Mouse (Mus musculus): ENCODE measurements around the gene Muc1. TPM values are rescaled to one million over a fixed set of nuclear protein-coding genes. Genes with fewer than 3 reads are reported as not detected.

The Muc1 gene
- total and polyA plus RNA-seq, 3 experiments, result 0.09 to 0.60 (median 0.38) TPM

DNA sequence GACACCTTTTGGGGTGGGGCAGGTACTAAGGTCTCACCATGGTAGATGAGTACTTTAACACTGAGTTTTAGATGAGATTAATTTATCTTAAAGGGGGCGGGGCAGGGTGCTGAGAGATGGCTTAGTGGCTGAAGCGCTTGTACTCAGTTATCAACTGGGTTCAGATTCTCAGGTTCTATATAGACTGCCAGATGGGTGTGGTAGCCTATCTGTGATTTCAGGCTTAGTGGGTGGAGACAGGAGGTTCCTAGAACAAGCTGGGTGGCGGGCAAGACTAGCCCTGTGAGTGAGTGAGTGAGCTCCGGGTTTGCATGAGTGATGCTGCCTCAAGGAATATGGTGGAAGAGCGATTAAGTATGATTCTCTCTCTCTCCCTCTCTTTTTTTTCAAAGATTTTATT is 26.1 kb downstream of the Muc1 start:
- H3K4me2 ChIP-seq (ENCODE audit: insufficient read depth, low read depth, poor library complexity, severe bottlenecking), result no peak overlapping the region
- in situ Hi-C loops (cut with MboI; ENCODE audit: low pct_ligation_motif_present, low pct_unique_long_range_greater_than_20kb, low sequenced_read_pairs), result no loop called here
- H3K79me2 ChIP-seq (replicated peaks; ENCODE audit: control insufficient read depth, extremely low read depth, insufficient read depth, poor library complexity, severe bottlenecking), result no peaks in the 10 kb centered on the region
- no peaks in the 10 kb centered on the region for H3K36me3 ChIP-seq (replicated peaks in 1 of 2; ENCODE audit: control insufficient read depth in 1 of 2, insufficient read depth in 1 of 2, low read length in 1 of 2)
- H3K4me1 ChIP-seq (ENCODE audit: control insufficient read depth in 1 of 2, insufficient read depth in 2 of 2), result peaks cover 15 to 34% of the 10 kb centered on the region in 2 experiments
- TF ChIP-seq TBP (conservative IDR thresholded peaks at IDR 0.05; ENCODE audit: low read depth, low read length), result no peak
- TF ChIP-seq CHD2 (IDR thresholded peaks at IDR 0.05; ENCODE audit: low read length), result no peak
- TF ChIP-seq JUND (conservative IDR thresholded peaks at IDR 0.05; ENCODE audit: low read depth, low read length), result no peak
- TF ChIP-seq ETS1 (conservative IDR thresholded peaks at IDR 0.05; ENCODE audit: low read depth, low read length), result no peak
- no peak for TF ChIP-seq POLR2A (IDR thresholded peaks at IDR 0.05; ENCODE audit: low read depth, low read length)
- no peak for TF ChIP-seq IRF4 (IDR thresholded peaks at IDR 0.05; ENCODE audit: low read depth, low read length)
- TF ChIP-seq NRF1 (IDR thresholded peaks at IDR 0.05; ENCODE audit: low read depth, low read length), result no peak
- no peak for TF ChIP-seq HCFC1 (IDR thresholded peaks at IDR 0.05; ENCODE audit: low read depth, low read length)
- no peak for TF ChIP-seq RAD21 (IDR thresholded peaks at IDR 0.05; ENCODE audit: low read depth, low read length)
- TF ChIP-seq USF2 (conservative IDR thresholded peaks at IDR 0.05; ENCODE audit: low read depth, low read length), result no peak
- no peak for TF ChIP-seq ZNF384 (IDR thresholded peaks at IDR 0.05; ENCODE audit: low read depth, low read length)
- no peak for TF ChIP-seq USF1 (IDR thresholded peaks at IDR 0.05; ENCODE audit: low read depth, low read length)
- no peak for TF ChIP-seq MXI1 (IDR thresholded peaks at IDR 0.05; ENCODE audit: low read depth, low read length)
- peaks cover 5% of the 10 kb centered on the region for H3K9me3 ChIP-seq (replicated peaks; ENCODE audit: low read length)
- no peak overlapping the region for H3K4me3 ChIP-seq (replicated peaks in 1 of 3; ENCODE audit: low read depth in 2 of 3, low read length in 2 of 3, poor library complexity in 1 of 3)
- no peak overlapping the region for H3K27ac ChIP-seq (ENCODE audit: insufficient read depth, low read depth)
- no peak for DNase-seq (ENCODE audit: extremely low read depth)
- peaks cover 2% of the 10 kb centered on the region for H3K27me3 ChIP-seq (replicated peaks)
- H3K9ac ChIP-seq (ENCODE audit: insufficient read depth, low read depth), result no peak overlapping the region
- dilution Hi-C loops (cut with MboI; ENCODE audit: extremely low pct_ligation_motif_present, extremely low pct_unique_long_range_greater_than_20kb, low sequenced_read_pairs), result no loop called here

DNA sequence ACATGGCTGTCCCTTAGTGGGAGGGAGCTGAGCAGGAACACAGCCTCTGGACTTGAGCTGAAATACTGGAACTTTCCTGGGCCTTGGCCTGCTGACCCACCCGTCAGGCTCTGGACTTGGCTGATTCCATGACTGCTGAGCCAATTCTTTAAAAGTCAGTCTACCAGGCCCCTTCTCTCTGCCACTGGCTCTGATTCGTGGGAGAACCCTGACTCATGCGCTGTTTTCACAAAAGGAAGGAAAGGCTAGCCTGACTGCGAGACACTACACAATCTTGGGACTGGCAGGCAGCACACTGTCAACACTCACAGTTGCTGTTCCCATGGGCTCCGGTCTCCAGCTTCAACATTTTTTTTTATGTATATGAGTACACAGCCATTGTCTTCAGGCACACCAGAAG is 27.3 kb downstream of the Muc1 start:
- Histone ChIP-seq H3K4me3 (replicated peaks in 1 of 3; ENCODE audit: low read depth in 2 of 3, low read length in 2 of 3, poor library complexity in 1 of 3) (no peak overlapping the region), H3K27ac (ENCODE audit: insufficient read depth, low read depth) (no peak overlapping the region), H3K27me3 (replicated peaks) (peaks cover 2% of the 10 kb centered on the region)

DNA sequence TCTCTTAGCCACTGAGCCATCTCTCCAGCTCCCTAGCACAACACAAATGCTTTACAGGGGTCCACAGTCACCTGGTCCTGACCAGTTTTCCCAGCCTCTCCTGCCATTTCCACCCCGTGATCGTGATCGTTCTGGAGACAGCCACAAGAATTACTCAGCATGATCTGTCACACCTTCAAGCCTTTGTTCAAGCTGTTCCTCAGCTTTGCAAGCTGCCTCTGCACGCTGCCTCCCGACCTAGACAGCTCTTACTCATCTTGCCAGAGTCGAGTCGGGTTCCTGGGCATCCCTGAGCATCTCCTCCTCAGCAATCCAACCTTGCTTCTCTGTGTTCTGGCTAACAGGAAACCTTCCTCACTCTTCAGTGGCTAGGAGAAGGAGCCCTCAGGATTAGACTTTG is 30.2 kb downstream of the Muc1 start, which contains the start of gene Dpm3:
Gene Dpm3 (plus strand): TSS at position 283 of the 400 bp plus-strand sequence.
- peaks cover 2% of the 10 kb centered on the region for H3K9me3 ChIP-seq (replicated peaks; ENCODE audit: low read length)
- TF ChIP-seq E2F4 (IDR thresholded peaks at IDR 0.05; ENCODE audit: insufficient replicate concordance, low read depth, low read length), result no peak
- TF ChIP-seq MYC (IDR thresholded peaks at IDR 0.05; ENCODE audit: low read depth, low read length), result no peak
- TF ChIP-seq JUN (IDR thresholded peaks at IDR 0.05; ENCODE audit: insufficient read depth, low read depth, low read length), result no peak
- no peak for TF ChIP-seq POLR2AphosphoS2 (IDR thresholded peaks at IDR 0.05; ENCODE audit: low read depth, low read length)
- no peak for TF ChIP-seq CTCF (conservative IDR thresholded peaks at IDR 0.05 in 1 of 2, IDR thresholded peaks at IDR 0.05 in 1 of 2; ENCODE audit: low read depth in 2 of 2, low read length in 2 of 2)
- TF ChIP-seq MXI1 (IDR thresholded peaks at IDR 0.05; ENCODE audit: low read depth, low read length), result no peak
- no peak for TF ChIP-seq NRF1 (IDR thresholded peaks at IDR 0.05; ENCODE audit: low read depth, low read length)
- no peak for TF ChIP-seq ZC3H11A (IDR thresholded peaks at IDR 0.05; ENCODE audit: low read depth, low read length)
- TF ChIP-seq RAD21 (IDR thresholded peaks at IDR 0.05; ENCODE audit: low read depth, low read length), result no peak
- no peak for TF ChIP-seq POLR2A (IDR thresholded peaks at IDR 0.05; ENCODE audit: low read depth, low read length)
- TF ChIP-seq MEF2A (IDR thresholded peaks at IDR 0.05; ENCODE audit: borderline replicate concordance, low read depth, low read length), result no peak
- TF ChIP-seq KAT2A (IDR thresholded peaks at IDR 0.05; ENCODE audit: insufficient replicate concordance, low read length), result no peak
- no peak for TF ChIP-seq ZNF384 (IDR thresholded peaks at IDR 0.05; ENCODE audit: low read depth, low read length)
- no peak for TF ChIP-seq USF2 (conservative IDR thresholded peaks at IDR 0.05; ENCODE audit: low read depth, low read length)
- TF ChIP-seq RCOR1 (conservative IDR thresholded peaks at IDR 0.05; ENCODE audit: low read depth, low read length), result no peak
- no peak for TF ChIP-seq ETS1 (conservative IDR thresholded peaks at IDR 0.05; ENCODE audit: low read depth, low read length)
- dilution Hi-C loops (cut with MboI; ENCODE audit: extremely low pct_ligation_motif_present, extremely low pct_unique_long_range_greater_than_20kb, low sequenced_read_pairs), result no loop called here
- H3K27me3 ChIP-seq (replicated peaks), result peaks cover 2% of the 10 kb centered on the region
- H3K4me3 ChIP-seq (replicated peaks in 1 of 3; ENCODE audit: low read depth in 2 of 3, low read length in 2 of 3, poor library complexity in 1 of 3), result no peak within 1 kb of the TSS
- in situ Hi-C loops (cut with MboI; ENCODE audit: low pct_ligation_motif_present, low pct_unique_long_range_greater_than_20kb, low sequenced_read_pairs), result no loop called here
- no peak within 1 kb of the TSS for H3K27ac ChIP-seq (ENCODE audit: insufficient read depth, low read depth)
- H3K4me2 ChIP-seq (ENCODE audit: insufficient read depth, low read depth, poor library complexity, severe bottlenecking), result peak within 1 kb of the TSS; percentile 81; the same call in 1 of the 2 replicates
- no peaks in the 10 kb centered on the region for H3K36me3 ChIP-seq (replicated peaks in 1 of 2; ENCODE audit: control insufficient read depth in 1 of 2, insufficient read depth in 1 of 2, low read length in 1 of 2)
- no peak within 1 kb of the TSS for H3K9ac ChIP-seq (ENCODE audit: insufficient read depth, low read depth)
- DNase-seq (ENCODE audit: extremely low read depth), result no peak
- no peaks in the 10 kb centered on the region for H3K79me2 ChIP-seq (replicated peaks; ENCODE audit: control insufficient read depth, extremely low read depth, insufficient read depth, poor library complexity, severe bottlenecking)
- peaks cover 6 to 19% of the 10 kb centered on the region in 2 experiments for H3K4me1 ChIP-seq (ENCODE audit: control insufficient read depth in 1 of 2, insufficient read depth in 2 of 2)

More for the DNA sequence above, 27.3 kb downstream of the Muc1 start:
- peaks cover 5% of the 10 kb centered on the region for H3K9me3 ChIP-seq (replicated peaks; ENCODE audit: low read length)
- no peaks in the 10 kb centered on the region for H3K36me3 ChIP-seq (replicated peaks in 1 of 2; ENCODE audit: control insufficient read depth in 1 of 2, insufficient read depth in 1 of 2, low read length in 1 of 2)
- H3K79me2 ChIP-seq (replicated peaks; ENCODE audit: control insufficient read depth, extremely low read depth, insufficient read depth, poor library complexity, severe bottlenecking), result no peaks in the 10 kb centered on the region
- dilution Hi-C loops (cut with MboI; ENCODE audit: extremely low pct_ligation_motif_present, extremely low pct_unique_long_range_greater_than_20kb, low sequenced_read_pairs), result no loop called here
- peaks cover 11 to 32% of the 10 kb centered on the region in 2 experiments for H3K4me1 ChIP-seq (ENCODE audit: control insufficient read depth in 1 of 2, insufficient read depth in 2 of 2)
- TF ChIP-seq POLR2AphosphoS2 (IDR thresholded peaks at IDR 0.05; ENCODE audit: low read depth, low read length), result no peak
- TF ChIP-seq MAZ (IDR thresholded peaks at IDR 0.05; ENCODE audit: low read depth, low read length), result no peak
- no peak for TF ChIP-seq USF1 (IDR thresholded peaks at IDR 0.05; ENCODE audit: low read depth, low read length)
- no peak for TF ChIP-seq MYC (IDR thresholded peaks at IDR 0.05; ENCODE audit: low read depth, low read length)
- TF ChIP-seq JUN (IDR thresholded peaks at IDR 0.05; ENCODE audit: insufficient read depth, low read depth, low read length), result no peak
- no peak for TF ChIP-seq MAFK (IDR thresholded peaks at IDR 0.05; ENCODE audit: insufficient replicate concordance, low read length)
- in situ Hi-C loops (cut with MboI; ENCODE audit: low pct_ligation_motif_present, low pct_unique_long_range_greater_than_20kb, low sequenced_read_pairs), result no loop called here
- no peak overlapping the region for H3K9ac ChIP-seq (ENCODE audit: insufficient read depth, low read depth)
- no peak overlapping the region for H3K4me2 ChIP-seq (ENCODE audit: insufficient read depth, low read depth, poor library complexity, severe bottlenecking)
- DNase-seq (ENCODE audit: extremely low read depth), result no peak
